Mouse (Mus musculus) colon, adult 2 months (tissue): ENCODE measurements around the gene Ucn3. TPM values are rescaled to one million over a fixed set of nuclear protein-coding genes. Genes with fewer than 3 reads are reported as not detected.

Source experiments
- polyA plus RNA-seq: library from polyadenylated mRNA; depleted of rRNA; stranded (reverse); fragments of >200 nt; gene quantifications from 2 replicates; pipeline ENCODE4 v1.2.3, GENCODE M21; 2012; rRNA removed

The Ucn3 gene
- polyA plus RNA-seq = 0.07 TPM in 1 of 2 replicates, not detected in the other

DNA sequence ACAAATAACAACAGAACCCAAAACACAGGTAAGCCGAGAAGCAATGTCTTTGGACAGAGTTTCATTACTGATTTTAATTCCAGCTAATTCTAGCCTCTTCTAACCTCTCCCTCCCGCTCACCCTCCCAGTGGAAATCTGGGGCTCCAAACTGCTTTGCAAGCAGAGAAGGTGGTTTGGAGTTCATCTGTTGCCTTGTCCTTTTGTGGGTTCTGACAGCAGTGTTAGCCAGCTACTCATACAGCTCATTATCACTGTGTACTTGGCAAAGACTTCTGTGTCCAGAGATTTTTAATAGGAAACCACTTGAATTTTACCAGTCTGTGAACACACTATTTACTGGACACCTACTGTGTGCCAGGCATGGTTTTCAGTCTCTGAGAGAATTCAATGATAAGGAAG lies at the start of gene Ucn3:
Ucn3 (minus strand) TSS at position 101 of the 400 bp plus-strand sequence.

DNA sequence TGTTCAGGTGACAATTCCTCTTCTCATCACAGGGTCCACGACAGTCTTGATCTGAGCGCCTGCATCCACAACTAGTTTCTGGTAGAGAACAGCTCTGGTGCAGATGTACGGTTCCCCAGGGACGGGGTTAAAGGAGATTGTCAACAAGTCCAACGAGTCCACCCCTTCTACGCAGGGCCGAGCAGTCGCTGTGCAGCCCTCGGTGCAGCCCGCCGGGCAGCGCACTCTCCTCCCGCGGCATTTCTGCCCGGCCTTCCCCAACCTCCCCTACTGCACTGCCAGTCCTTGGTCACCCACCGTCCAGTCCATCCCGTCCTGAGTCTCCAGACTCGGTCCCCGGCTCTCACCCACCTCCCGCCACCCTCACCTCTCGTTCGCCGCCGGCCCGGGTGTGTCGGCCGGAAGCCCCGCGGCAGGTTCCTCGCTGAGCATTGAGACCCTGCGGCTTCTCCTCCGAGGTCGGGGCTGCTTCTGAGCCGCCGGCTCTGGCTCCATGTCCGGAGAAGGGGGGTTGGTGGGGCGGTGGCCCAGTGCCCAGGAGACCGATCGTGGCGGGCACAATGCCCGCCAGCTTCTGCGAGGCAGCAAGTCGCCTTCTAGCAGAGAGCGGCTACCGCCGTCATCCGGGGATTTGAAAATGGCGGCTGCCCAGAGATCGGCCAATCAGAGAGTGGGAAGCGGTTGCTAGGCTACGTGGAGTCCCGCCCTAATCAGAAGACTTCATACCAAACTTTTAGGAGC lies 27.4 kb downstream of the Ucn3 start, which contains the start of the genes Net1 and Tubal3:
Net1 (minus strand) TSS at position 650 of the 741 bp plus-strand sequence.
Tubal3 (plus strand) TSS at position 704 of the 741 bp plus-strand sequence.

Other genes with a start within 250 kb of the Ucn3 start
- not detected in 2 replicates for gene Calml3, start 141.0 kb downstream of the Ucn3 start, polyA plus RNA-seq
- gene Calm4, start 107.6 kb downstream of the Ucn3 start, polyA plus RNA-seq = not detected in 2 replicates
- not detected in 2 replicates for gene Calm5, start 91.2 kb downstream of the Ucn3 start, polyA plus RNA-seq
- 44.2 and 47.6 TPM in 2 replicates for gene Net1, start 27.1 kb downstream of the Ucn3 start, polyA plus RNA-seq
- gene Tubal3, start 27.1 kb downstream of the Ucn3 start, polyA plus RNA-seq = 7.3 and 7.5 TPM in 2 replicates
- gene Akr1c14, start 103.7 kb upstream of the Ucn3 start, polyA plus RNA-seq = 6.6 and 11.7 TPM in 2 replicates
- gene Akr1c18, start 205.3 kb upstream of the Ucn3 start, polyA plus RNA-seq = not detected in 2 replicates
- 22.2 and 30.8 TPM in 2 replicates for gene Akr1c13, start 245.8 kb upstream of the Ucn3 start, polyA plus RNA-seq